Mouse (Mus musculus): ENCODE results near the gene Synpr.

- TF ChIP-seq CTCF (IDR thresholded peaks at IDR 0.05; ENCODE audit: borderline replicate concordance, control insufficient read depth, extremely low read depth, insufficient read depth, low read length, poor library complexity) (no peak), POLR2A (IDR thresholded peaks at IDR 0.05; ENCODE audit: control insufficient read depth, extremely low read depth, insufficient read depth, low read length, poor library complexity) (no peak)
These were observed 48.8 kb downstream of the Synpr start for GRCm38 (mm10) chr14:13333372-13333771.

Data from thymus, adult 2 months (tissue).